Mouse (Mus musculus) C2C12 (cell line): Measurements from ENCODE around the gene Lcn2. TPM values are rescaled to one million over a fixed set of nuclear protein-coding genes. Genes with fewer than 3 reads are reported as not detected.

ENCODE experiments used
- H3K27me3 ChIP-seq: one replicate; pipeline ENCODE4 v1.6.1; 2011; ENCODE audit not compliant: control insufficient read depth, insufficient read depth, insufficient read length
- H3K36me3 ChIP-seq: one replicate; pipeline ENCODE4 v1.6.1; 2011; ENCODE audit not compliant: control insufficient read depth, insufficient read depth
- H3K4me3 ChIP-seq: one replicate; pipeline ENCODE4 v1.5.1; 2011; ENCODE audit warnings: mild to moderate bottlenecking, control low read depth; ENCODE audit not compliant: poor library complexity, insufficient read depth, severe bottlenecking
- H3K79me2 ChIP-seq: one replicate; pipeline ENCODE4 v1.6.1; 2011; ENCODE audit not compliant: control insufficient read depth, insufficient read depth
- H3K79me3 ChIP-seq: one replicate; pipeline ENCODE4 v1.6.1; 2011; ENCODE audit warnings: low read depth, control low read depth
- H3ac ChIP-seq: one replicate; pipeline ENCODE3; 2011; ENCODE audit warnings: low read depth; ENCODE audit not compliant: control insufficient read depth, insufficient read length
- CEBPB ChIP-seq: IDR thresholded peaks from one replicate; pipeline ENCODE4 v1.6.1; 2011; ENCODE audit warnings: low read depth, mild to moderate bottlenecking, control low read depth, moderate library complexity
- CTCF ChIP-seq: IDR thresholded peaks from one replicate; pipeline ENCODE4 v1.5.1; 2011; ENCODE audit not compliant: control insufficient read depth, insufficient read depth, insufficient read length
- FOSL1 ChIP-seq: IDR thresholded peaks from one replicate; pipeline ENCODE4 v1.8.0; 2011; ENCODE audit warnings: mild to moderate bottlenecking, low read length; ENCODE audit not compliant: poor library complexity, insufficient read depth, severe bottlenecking
- MAX ChIP-seq: IDR thresholded peaks from one replicate; pipeline ENCODE4 v1.6.1; 2011; ENCODE audit warnings: mild to moderate bottlenecking, control low read depth
- MYOD1 ChIP-seq: IDR thresholded peaks from one replicate; pipeline ENCODE4 v1.6.1; 2011; ENCODE audit warnings: low read depth; ENCODE audit not compliant: control insufficient read depth, insufficient read length
- MYOG ChIP-seq: IDR thresholded peaks from one replicate; pipeline ENCODE4 v1.6.1; 2011; ENCODE audit not compliant: control insufficient read depth, insufficient read length; ENCODE audit errors: extremely low read depth
- USF1 ChIP-seq: IDR thresholded peaks from one replicate; pipeline ENCODE4 v1.6.1; 2011; ENCODE audit warnings: low read depth, mild to moderate bottlenecking, control low read depth, moderate library complexity
- polyA plus RNA-seq: library from polyadenylated mRNA; unstranded; fragments of >200 nt; fragmentation: generic; extraction: Trizol; gene quantifications from one replicate; pipeline ENCODE4 v1.2.1, GENCODE M21; 2012; ENCODE audit warnings: missing spikeins

The Lcn2 gene
- polyA plus RNA-seq, 1 experiment = not detected

DNA sequence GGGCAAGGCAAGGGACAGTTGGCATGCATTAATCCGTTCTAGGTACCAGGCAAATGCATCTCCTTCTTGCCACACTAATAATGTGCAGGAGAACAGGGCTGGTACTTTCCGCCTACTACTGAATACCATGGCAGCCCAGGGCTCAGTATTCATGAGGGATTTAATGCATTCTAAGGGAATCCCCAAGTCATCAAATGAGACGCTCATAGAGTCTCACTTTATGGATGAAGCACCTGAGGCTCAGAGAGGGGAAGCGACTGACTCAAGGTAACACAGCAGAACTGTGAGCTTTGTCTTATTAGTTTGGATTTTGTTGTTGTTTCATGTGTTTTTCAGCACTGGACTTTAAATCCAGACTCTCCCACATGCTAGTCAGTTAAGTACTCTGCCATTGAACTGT lies 46.0 kb downstream of the Lcn2 start:
- peaks cover 4% of the 10 kb centered on the region for H3K36me3 ChIP-seq
- H3K79me3 ChIP-seq = no peaks in the 10 kb centered on the region

DNA sequence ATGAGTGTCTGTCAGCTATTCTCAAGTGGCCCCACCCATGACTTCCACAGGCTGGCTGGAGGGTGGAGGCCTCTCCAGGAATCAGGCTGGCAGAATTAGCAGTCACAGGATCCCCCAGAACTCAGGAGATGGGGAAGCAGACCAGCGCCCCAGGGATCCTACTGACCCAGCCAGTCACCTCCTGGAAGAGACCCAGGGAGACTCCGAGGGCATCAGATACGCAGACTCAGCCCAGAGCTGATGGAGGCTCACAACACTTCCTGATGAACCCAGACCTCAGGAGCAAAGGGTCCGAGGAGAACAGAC lies 46.5 kb downstream of the Lcn2 start:
- no peaks in the 10 kb centered on the region for H3K79me3 ChIP-seq
- H3K27me3 ChIP-seq = no peaks in the 10 kb centered on the region
- H3K36me3 ChIP-seq = peaks cover 4% of the 10 kb centered on the region
- no peaks in the 10 kb centered on the region for H3K79me2 ChIP-seq
- no peak for TF ChIP-seq MAX
- H3K4me3 ChIP-seq = no peak overlapping the region
- no peak overlapping the region for H3ac ChIP-seq

More for the DNA sequence above, 46.0 kb downstream of the Lcn2 start:
- no peak overlapping the region for H3ac ChIP-seq
- TF ChIP-seq MYOD1 = no peak
- no peak for TF ChIP-seq MYOG
- no peak for TF ChIP-seq MAX
- H3K27me3 ChIP-seq = no peaks in the 10 kb centered on the region
- H3K4me3 ChIP-seq = no peak overlapping the region
- no peaks in the 10 kb centered on the region for H3K79me2 ChIP-seq

DNA sequence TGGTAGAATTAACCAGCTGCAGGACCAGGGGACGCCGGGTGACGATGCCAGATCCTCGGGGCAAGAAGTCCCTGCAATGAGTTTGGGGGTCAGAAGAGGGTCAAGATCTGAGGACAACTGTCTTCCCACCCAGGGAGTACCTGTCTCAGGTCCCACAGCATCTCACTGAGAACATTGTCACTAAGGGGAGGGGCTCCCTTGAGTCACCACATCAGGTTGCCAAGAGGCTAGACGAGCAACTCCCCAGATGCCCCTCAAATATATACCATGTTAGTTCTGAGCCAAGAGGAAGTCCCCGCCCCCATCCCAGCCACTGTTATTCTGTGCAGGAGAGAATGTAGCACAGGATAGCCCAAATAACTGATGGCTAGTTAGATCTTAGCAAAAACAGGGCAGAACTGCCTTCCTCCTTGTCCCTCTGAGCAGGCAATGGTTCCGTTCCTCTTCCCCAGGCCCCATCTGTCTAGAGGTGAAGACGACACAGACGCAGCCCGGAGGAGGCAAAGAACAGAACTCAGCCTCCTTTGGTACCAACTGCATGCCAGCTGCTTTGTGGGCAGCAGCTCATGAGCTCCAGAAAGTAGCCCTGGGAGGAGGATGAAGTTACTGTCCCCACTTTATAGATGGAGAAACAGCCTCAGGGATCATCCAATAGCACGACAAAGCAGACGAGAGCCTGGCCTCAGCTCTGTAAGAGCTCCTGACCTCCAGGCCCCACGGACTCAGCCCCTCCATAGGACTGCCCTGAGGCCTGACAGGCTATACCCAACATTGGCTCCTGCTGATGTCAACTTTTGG lies 47.0 kb downstream of the Lcn2 start:
- Histone ChIP-seq H3K79me2 (no peaks in the 10 kb centered on the region), H3K27me3 (no peaks in the 10 kb centered on the region), H3ac (no peak overlapping the region), H3K36me3 (peaks cover 4% of the 10 kb centered on the region), H3K4me3 (no peak overlapping the region), H3K79me3 (no peaks in the 10 kb centered on the region)
- TF ChIP-seq MYOG = no peak
- TF ChIP-seq MYOD1 = no peak
- TF ChIP-seq FOSL1 = no peak

DNA sequence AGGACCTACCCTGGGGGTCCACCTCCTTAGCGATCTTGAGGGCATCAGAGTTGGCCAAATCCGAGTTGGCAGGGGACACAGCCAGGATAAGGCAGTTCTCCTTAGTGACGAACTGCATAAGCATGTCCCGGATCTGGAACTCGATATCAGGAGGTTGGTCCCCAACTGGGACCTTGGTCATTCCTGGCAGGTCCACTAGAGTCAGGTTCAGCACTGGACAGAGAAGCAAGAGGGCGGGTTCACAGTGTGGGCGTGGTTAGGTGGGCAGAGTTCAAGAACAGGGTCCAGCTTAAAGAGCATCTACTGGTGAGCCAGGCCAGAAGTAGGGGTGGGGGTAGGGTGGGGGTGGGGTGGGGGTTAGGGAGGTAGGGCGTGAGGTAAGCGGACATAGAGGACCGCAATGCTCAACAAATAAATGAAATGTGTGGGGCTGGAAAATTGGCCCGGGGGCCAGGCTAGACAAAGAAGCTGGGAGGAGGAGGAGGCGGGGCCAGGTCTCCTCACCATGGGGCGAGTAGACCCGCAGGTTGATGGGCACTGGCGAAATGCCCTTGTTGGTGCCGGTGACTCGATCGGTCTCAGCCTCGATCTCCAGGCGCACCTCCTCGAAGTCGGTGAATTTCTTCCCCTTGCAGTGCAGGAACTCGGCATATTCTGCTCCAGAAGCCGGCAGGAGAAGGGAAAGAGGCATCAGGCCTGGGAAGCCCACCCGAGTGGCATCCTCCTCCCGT lies 48.0 kb downstream of the Lcn2 start:
- TF ChIP-seq MYOD1 (no peak), CTCF (no peak), FOSL1 (no peak), USF1 (no peak), CEBPB (no peak), MAX (no peak), MYOG (no peak)
- H3K36me3 ChIP-seq = peaks cover 4% of the 10 kb centered on the region

DNA sequence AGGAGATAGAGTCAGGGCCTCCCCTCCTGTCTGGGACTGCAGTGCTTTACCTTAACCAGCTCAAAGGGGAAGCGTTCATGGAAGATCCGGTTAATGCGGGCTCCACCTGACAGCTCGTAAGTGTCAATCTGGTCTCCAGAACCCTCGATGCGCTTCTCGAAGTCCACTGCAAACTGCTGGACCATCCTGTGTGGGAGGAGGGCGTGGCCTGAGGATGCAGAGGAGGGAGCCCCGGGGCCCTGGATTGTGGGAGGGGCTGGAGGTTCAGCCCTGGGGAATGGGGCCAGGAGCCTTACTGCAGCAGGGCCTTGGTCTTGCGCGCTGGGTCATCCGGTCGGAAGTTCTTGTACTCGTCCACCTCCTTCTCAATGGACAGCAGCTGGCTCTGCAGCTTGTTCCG lies 52.2 kb downstream of the Lcn2 start:
- no peaks in the 10 kb centered on the region for H3K27me3 ChIP-seq

More for the DNA sequence above, 48.0 kb downstream of the Lcn2 start:
- no peaks in the 10 kb centered on the region for H3K79me3 ChIP-seq
- H3K27me3 ChIP-seq = no peaks in the 10 kb centered on the region
- no peaks in the 10 kb centered on the region for H3K79me2 ChIP-seq
- H3ac ChIP-seq = no peak overlapping the region
- no peak overlapping the region for H3K4me3 ChIP-seq

More for the DNA sequence above, 52.2 kb downstream of the Lcn2 start:
- Histone ChIP-seq H3K4me3 (no peak overlapping the region), H3K79me3 (no peaks in the 10 kb centered on the region), H3ac (no peak overlapping the region), H3K36me3 (peaks cover 4% of the 10 kb centered on the region), H3K79me2 (no peaks in the 10 kb centered on the region)
- TF ChIP-seq USF1 = no peak

Other genes starting within 250 kb of the Lcn2 start
- 45.0 TPM for gene Prrc2b, start 237.2 kb downstream of the Lcn2 start, polyA plus RNA-seq
- gene Pomt1, start 151.7 kb downstream of the Lcn2 start, polyA plus RNA-seq = 12.9 TPM
- gene Uck1, start 128.1 kb downstream of the Lcn2 start, polyA plus RNA-seq = 47.7 TPM
- gene Golga2, start 100.9 kb downstream of the Lcn2 start, polyA plus RNA-seq = 36.3 TPM
- 387 TPM for gene Swi5, start 100.2 kb downstream of the Lcn2 start, polyA plus RNA-seq
- gene Ciz1, start 35.9 kb downstream of the Lcn2 start, polyA plus RNA-seq = 43.5 TPM
- 27.7 TPM for gene Dnm1, start 34.9 kb downstream of the Lcn2 start, polyA plus RNA-seq
- gene 1110008P14Rik, start 6.3 kb downstream of the Lcn2 start, polyA plus RNA-seq = 104 TPM
- 39.1 TPM for gene Ptges2, start 7.6 kb upstream of the Lcn2 start, polyA plus RNA-seq
- 3.2 TPM for gene Naif1, start 62.2 kb upstream of the Lcn2 start, polyA plus RNA-seq
- gene Slc25a25, start 63.2 kb upstream of the Lcn2 start, polyA plus RNA-seq = 11.2 TPM
- 2.4 TPM for gene Fam102a, start 147.1 kb upstream of the Lcn2 start, polyA plus RNA-seq
- gene Dpm2, start 182.6 kb upstream of the Lcn2 start, polyA plus RNA-seq = 73.7 TPM
- 0.05 TPM for gene Pip5kl1, start 186.5 kb upstream of the Lcn2 start, polyA plus RNA-seq
- gene 9430097D07Rik, start 187.4 kb upstream of the Lcn2 start, polyA plus RNA-seq = 0.04 TPM
- 82.3 TPM for gene St6galnac4, start 198.8 kb upstream of the Lcn2 start, polyA plus RNA-seq
- gene St6galnac6, start 211.5 kb upstream of the Lcn2 start, polyA plus RNA-seq = 59.1 TPM
- gene Ak1, start 233.5 kb upstream of the Lcn2 start, polyA plus RNA-seq = 184 TPM